ENCODE assay signal across 8 mouse cellular contexts in genomic region chr1:191062781-191063485, GRCm38 (mm10). TPM values are rescaled to one million over a fixed set of nuclear protein-coding genes. Genes with fewer than 3 reads are reported as not detected.
DNase-seq lines count a peak whose midpoint lies in the region; ATAC-seq and TF ChIP-seq lines count a peak whose summit lies in the region.

Gene Tatdn3, minus strand, starts transcription at chr1:191062932.
Gene Nsl1, plus strand, starts transcription at chr1:191063012.

- peak within 1 kb of the TSS; percentile 91 for H3K27ac ChIP-seq in gastrocnemius, adult 2 months
- peak within 1 kb of the TSS; percentile 78 for H3K27ac ChIP-seq in hindbrain, postnatal 0 days
- H3K27ac ChIP-seq in left cerebral cortex, adult 2 months = peak within 1 kb of the TSS; percentile 90
- peak within 1 kb of the TSS; percentile 58 for H3K27ac ChIP-seq in macrophage

- H3K4me3 ChIP-seq in gastrocnemius, adult 2 months = peak within 1 kb of the TSS; percentile 87
- H3K4me3 ChIP-seq in hindbrain, postnatal 0 days (ENCODE audit: low read length) = peak within 1 kb of the TSS; percentile 63
- H3K4me3 ChIP-seq in left cerebral cortex, adult 2 months = peak within 1 kb of the TSS; percentile 84
- H3K4me3 ChIP-seq in macrophage (ENCODE audit: inconsistent target) = peak within 1 kb of the TSS; percentile 66

- DNase-seq in gastrocnemius, adult 2 months = peak; percentile 93
- peak; percentile 94 for DNase-seq in hindbrain, postnatal 0 days (ENCODE audit: low spot score)
- DNase-seq in left cerebral cortex, adult 2 months (ENCODE audit: extremely low spot score in 1 of 2, low spot score in 2 of 2) = peak; percentile 91 to 98
- DNase-seq in retina, postnatal 7 days (ENCODE audit: low read depth, low spot score) = peak; percentile 84
- DNase-seq in urinary bladder, adult 18-20 months (ENCODE audit: low spot score in 2 of 2) = peak; percentile 83 to 95

- H3K9me3 ChIP-seq in hindbrain, postnatal 0 days (ENCODE audit: low read length) = no peaks in the 10 kb centered on the region

- peaks cover 49% of the 10 kb centered on the region for H3K79me2 ChIP-seq in macrophage (ENCODE audit: inconsistent target)

- TF ChIP-seq CTCF in gastrocnemius, adult 2 months (IDR thresholded peaks at IDR 0.05) = peak; percentile 56
- TF ChIP-seq CTCF in hindbrain, postnatal 0 days (IDR thresholded peaks at IDR 0.05; ENCODE audit: low read depth) = peak; percentile 60
- peak; percentile 30 for TF ChIP-seq CTCF in left cerebral cortex, adult 2 months (IDR thresholded peaks at IDR 0.05)

- WGBS in hindbrain, postnatal 0 days = under 1% methylated on average over 56 of the region's 56 CpGs
- under 1% methylated on average over 56 of the region's 56 CpGs for WGBS in macrophage (ENCODE audit: missing documents)

- H3K27me3 ChIP-seq in hindbrain, postnatal 0 days (ENCODE audit: insufficient read depth, low read length) = no peaks in the 10 kb centered on the region

- H3K36me3 ChIP-seq in hindbrain, postnatal 0 days (ENCODE audit: insufficient read depth, low read length) = no peaks in the 10 kb centered on the region
- no peaks in the 10 kb centered on the region for H3K36me3 ChIP-seq in macrophage (ENCODE audit: inconsistent target)

- H3K4me2 ChIP-seq in hindbrain, postnatal 0 days (ENCODE audit: low read depth, low read length) = peak within 1 kb of the TSS; percentile 87

- ATAC-seq in activated CD4-positive, CD25-positive, alpha-beta regulatory T cell, adult 4 months = peak; percentile 90
- ATAC-seq in common myeloid progenitor, adult 5-6 weeks (replicated peaks; ENCODE audit: low read depth, poor library complexity, severe bottlenecking) = peak; percentile 97
- peak; percentile 94 for ATAC-seq in hindbrain, postnatal 0 days

- peaks cover 7% of the 10 kb centered on the region; the same call in 1 of the 2 replicates for H3K4me1 ChIP-seq in hindbrain, postnatal 0 days (ENCODE audit: insufficient read depth, low read length)

- peak within 1 kb of the TSS; percentile 71 for H3K9ac ChIP-seq in hindbrain, postnatal 0 days (replicated peaks; ENCODE audit: low read length)

- intact Hi-C loops in gastrocnemius, adult 2 months (cut with DNase I) = loop anchor here (2.0 to 5.0 kb wide), 2 partner anchors 36 to 121 kb away; partner anchors contain the start of gene Flvcr1
- intact Hi-C loops in left cerebral cortex, adult 2 months (cut with DNase I) = loop anchor here (2.0 kb wide), 1 partner anchor 36 kb away; the partner anchor contains the start of gene Flvcr1

RNA-seq across cellular contexts. Expression of gene Tatdn3, which starts in this region (rescaled TPM):
- 10 to 100 TPM in 1 of 2 experiments, 1 to 10 TPM in 1; 7.3 to 10.8 TPM for polyA plus RNA-seq in activated CD4-positive, CD25-positive, alpha-beta regulatory T cell, adult 4 months (2017; shearing (Covaris generic))
- total RNA-seq in common myeloid progenitor, adult 5-6 weeks (2017) = 16.9 and 24.8 TPM in 2 replicates
- total RNA-seq in gastrocnemius, adult 2 months (2021) = 10 to 100 TPM; 14.4 to 15.2 TPM
- total RNA-seq in hindbrain, postnatal 0 days (2014; rRNA removed) = 9.1 and 14.8 TPM in 2 replicates
- 15.6 and 18.0 TPM in 2 replicates for polyA plus RNA-seq in hindbrain, postnatal 0 days (2015; fragmentation: Nextera tagmentation; extraction: Ambion mirVana)
- 10 to 100 TPM; 30.9 to 35.4 TPM for total RNA-seq in left cerebral cortex, adult 2 months (2021)
- total RNA-seq in macrophage (2018; cell fraction: chromatin; rRNA removed) = 100 to 1,000 TPM in 18 of 26 experiments, 10 to 100 TPM in 8; 43.4 to 241 (median 126) TPM
- total RNA-seq in macrophage (2018; cell fraction: cytosol; rRNA removed) = 10 to 100 TPM in 7 of 26 experiments, 1 to 10 TPM in 19; 6.0 to 13.4 (median 8.5) TPM
- 100 to 1,000 TPM in 2 of 26 experiments, 10 to 100 TPM in 24; 15.4 to 103 (median 65.4) TPM for total RNA-seq in macrophage (2018; cell fraction: nucleus; rRNA removed)
- polyA plus RNA-seq in macrophage (2018) = 7.7 to 13.2 TPM (median 7.9 TPM) in 3 replicates

RNA-seq across cellular contexts. Expression of gene Nsl1, which starts in this region (rescaled TPM):
- polyA plus RNA-seq in activated CD4-positive, CD25-positive, alpha-beta regulatory T cell, adult 4 months (2017; shearing (Covaris generic)) = 1 to 10 TPM; 2.0 to 5.2 TPM
- 10.2 and 13.3 TPM in 2 replicates for total RNA-seq in common myeloid progenitor, adult 5-6 weeks (2017)
- under 1 TPM; 0.05 to 0.08 TPM for total RNA-seq in gastrocnemius, adult 2 months (2021)
- total RNA-seq in hindbrain, postnatal 0 days (2014; rRNA removed) = 1.2 and 2.7 TPM in 2 replicates
- 3.2 and 4.4 TPM in 2 replicates for polyA plus RNA-seq in hindbrain, postnatal 0 days (2015; fragmentation: Nextera tagmentation; extraction: Ambion mirVana)
- total RNA-seq in left cerebral cortex, adult 2 months (2021) = under 1 TPM; 0.38 to 0.47 TPM
- 10 to 100 TPM in 1 of 26 experiments, 1 to 10 TPM in 24, under 1 TPM in 1; 0.87 to 10.3 (median 4.8) TPM for total RNA-seq in macrophage (2018; cell fraction: chromatin; rRNA removed)
- total RNA-seq in macrophage (2018; cell fraction: cytosol; rRNA removed) = 1 to 10 TPM in 21 of 26 experiments, under 1 TPM in 5; 0.52 to 3.7 (median 1.5) TPM
- total RNA-seq in macrophage (2018; cell fraction: nucleus; rRNA removed) = 10 to 100 TPM in 1 of 26 experiments, 1 to 10 TPM in 23, under 1 TPM in 2; 0.81 to 13.5 (median 3.0) TPM
- 1.1 to 7.5 TPM (median 2.4 TPM) in 3 replicates for polyA plus RNA-seq in macrophage (2018)

Comparison
In these comparisons a context has a peak if more than half of its experiments do, and no peak if none do; other contexts are left out.
1. Peak in every context shown above with its lines: DNase-seq, ATAC-seq, H3K4me3 ChIP-seq and H3K27ac ChIP-seq.